Mouse (Mus musculus) liver, adult 2 months (tissue): ENCODE data around the gene Fbxl3. TPM values are rescaled to one million over a fixed set of nuclear protein-coding genes. Genes with fewer than 3 reads are reported as not detected.

Experiments
- DNase-seq: peaks from one replicate; pipeline ENCODE4 v3.0.0-alpha.2; 2011; ENCODE audit warnings: low read depth, low spot score; ENCODE audit errors: extremely low read depth
- H3K27ac ChIP-seq: fragments of 200-500 bp; replicated peaks from 2 replicates; pipeline ENCODE4 v1.5.1; 2012; ENCODE audit warnings: low read depth, mild to moderate bottlenecking, control low read depth, inconsistent platforms, low read length; ENCODE audit not compliant: insufficient read depth
- H3K27me3 ChIP-seq: fragments of 200-500 bp; 2 replicates; pipeline ENCODE4 v1.6.1; 2012; ENCODE audit warnings: mild to moderate bottlenecking, moderate library complexity, low read length, inconsistent platforms; ENCODE audit not compliant: control insufficient read depth, insufficient read depth
- H3K36me3 ChIP-seq: fragments of 200-500 bp; 2 replicates; pipeline ENCODE4 v1.6.1; 2012; ENCODE audit warnings: low read length, inconsistent platforms; ENCODE audit not compliant: control insufficient read depth, insufficient read depth
- H3K4me1 ChIP-seq: fragments of 200-500 bp; 2 replicates; pipeline ENCODE4 v1.6.1; 2011; ENCODE audit warnings: low read length; ENCODE audit not compliant: control insufficient read depth, insufficient read depth
- H3K4me3 ChIP-seq: fragments of 200-500 bp; 2 replicates; pipeline ENCODE4 v1.5.1; 2011; ENCODE audit warnings: low read depth, mild to moderate bottlenecking, control low read depth, low read length, moderate library complexity; ENCODE audit not compliant: insufficient read depth
- H3K79me2 ChIP-seq: fragments of 200-500 bp; 2 replicates; pipeline ENCODE4 v1.6.1; 2012; ENCODE audit warnings: inconsistent platforms, mild to moderate bottlenecking, low read length, moderate library complexity; ENCODE audit not compliant: control insufficient read depth, insufficient read depth
- H3K9ac ChIP-seq: fragments of 200-500 bp; 2 replicates; pipeline ENCODE4 v1.6.1; 2012; ENCODE audit warnings: low read depth, mild to moderate bottlenecking, control low read depth, inconsistent platforms, low read length
- CTCF ChIP-seq: fragments of 200-500 bp; IDR thresholded peaks from 2 replicates; pipeline ENCODE4 v1.5.1; 2011; ENCODE audit warnings: low read depth, low read length, control low read depth
- POLR2A ChIP-seq: fragments of 200-500 bp; IDR thresholded peaks from 2 replicates; pipeline ENCODE4 v1.6.1; 2011; ENCODE audit warnings: low read length, control low read depth; ENCODE audit not compliant: insufficient read depth; ENCODE audit errors: extremely low read depth
- WGBS: fragments of 180-500 bp; shearing (Covaris S2); methylation state at CpG from one replicate; pipeline ENCODE4 v1.1.7; 2018; 5-methylcytosine and 5-hydroxymethylcytosine counted together
- polyA plus RNA-seq: library from polyadenylated mRNA; depleted of rRNA; stranded (reverse); fragments of >200 nt; gene quantifications from 2 replicates; pipeline ENCODE4 v1.2.3, GENCODE M21; 2012
- total RNA-seq: library from RNA; depleted of rRNA; stranded (reverse); fragments of >200 nt; gene quantifications from 2 replicates; pipeline ENCODE4 v1.2.3, GENCODE M21; 2014

The Fbxl3 gene
- total and polyA plus RNA-seq, 2 experiments = 25.6 to 51.0 TPM

- no peaks in the 10 kb centered on the region for H3K79me2 ChIP-seq
- H3K27ac ChIP-seq = no peak overlapping the region
- no peak for DNase-seq
- no peaks in the 10 kb centered on the region for H3K27me3 ChIP-seq
- H3K4me3 ChIP-seq = no peak overlapping the region
- no peak overlapping the region for H3K9ac ChIP-seq
- H3K4me1 ChIP-seq = peaks cover 14% of the 10 kb centered on the region
- no peak for TF ChIP-seq CTCF
- no peak for TF ChIP-seq POLR2A
- WGBS = 81% methylated on average over 9 of the region's 9 CpGs
- H3K36me3 ChIP-seq = peaks cover 22% of the 10 kb centered on the region
These were observed 20.0 kb downstream of the Fbxl3 start for GRCm38 (mm10) chr14:103079209-103079977.

GRCm38 (mm10) chr14:103078006-103078912, 21.1 kb downstream of the Fbxl3 start:
- Histone ChIP-seq H3K4me3 (no peak overlapping the region), H3K36me3 (peaks cover 28% of the 10 kb centered on the region), H3K27ac (peak overlapping the region; percentile 56), H3K4me1 (peaks cover 14% of the 10 kb centered on the region), H3K27me3 (no peaks in the 10 kb centered on the region), H3K79me2 (no peaks in the 10 kb centered on the region), H3K9ac (no peak overlapping the region; the same call in 1 of the 2 replicates)
- DNase-seq = peak; percentile 89
- 50% methylated on average over 16 of the region's 16 CpGs for WGBS
- no peak for TF ChIP-seq POLR2A
- TF ChIP-seq CTCF = no peak

- no peak overlapping the region for H3K9ac ChIP-seq
- peaks cover 10% of the 10 kb centered on the region for H3K4me1 ChIP-seq
- H3K36me3 ChIP-seq = peaks cover 25% of the 10 kb centered on the region
- peak; percentile 73 for DNase-seq
- no peaks in the 10 kb centered on the region for H3K27me3 ChIP-seq
- H3K79me2 ChIP-seq = no peaks in the 10 kb centered on the region
- no peak for TF ChIP-seq POLR2A
- no peak for TF ChIP-seq CTCF
- no peak overlapping the region for H3K27ac ChIP-seq
- H3K4me3 ChIP-seq = no peak overlapping the region
- WGBS = 76% methylated on average over 9 of the region's 9 CpGs
These were observed 21.9 kb downstream of the Fbxl3 start for GRCm38 (mm10) chr14:103077272-103078005.

GRCm38 (mm10) chr14:103075166-103075565, 24.2 kb downstream of the Fbxl3 start:
- Histone ChIP-seq H3K27ac (no peak overlapping the region), H3K4me1 (peaks cover 13% of the 10 kb centered on the region), H3K9ac (no peak overlapping the region), H3K27me3 (no peaks in the 10 kb centered on the region), H3K79me2 (peaks cover 2% of the 10 kb centered on the region; the same call in 1 of the 2 replicates), H3K4me3 (no peak overlapping the region), H3K36me3 (peaks cover 21% of the 10 kb centered on the region)
- WGBS = 90% methylated on average over 7 of the region's 7 CpGs
- no peak for TF ChIP-seq POLR2A
- no peak for TF ChIP-seq CTCF
- no peak for DNase-seq

GRCm38 (mm10) chr14:103073825-103074224, 25.5 kb downstream of the Fbxl3 start:
- H3K4me1 ChIP-seq = peaks cover 16% of the 10 kb centered on the region
- H3K27me3 ChIP-seq = no peaks in the 10 kb centered on the region
- peaks cover 21% of the 10 kb centered on the region for H3K36me3 ChIP-seq
- TF ChIP-seq POLR2A = no peak
- TF ChIP-seq CTCF = no peak
- no peak for DNase-seq
- no peak overlapping the region for H3K4me3 ChIP-seq
- no peak overlapping the region for H3K9ac ChIP-seq
- no peak overlapping the region for H3K27ac ChIP-seq
- H3K79me2 ChIP-seq = peaks cover 2% of the 10 kb centered on the region; the same call in 1 of the 2 replicates
- WGBS = 86% methylated on average over 8 of the region's 8 CpGs
